Comparison of ENCODE assay signal across 8 mouse cellular contexts in the genomic region with DNA sequence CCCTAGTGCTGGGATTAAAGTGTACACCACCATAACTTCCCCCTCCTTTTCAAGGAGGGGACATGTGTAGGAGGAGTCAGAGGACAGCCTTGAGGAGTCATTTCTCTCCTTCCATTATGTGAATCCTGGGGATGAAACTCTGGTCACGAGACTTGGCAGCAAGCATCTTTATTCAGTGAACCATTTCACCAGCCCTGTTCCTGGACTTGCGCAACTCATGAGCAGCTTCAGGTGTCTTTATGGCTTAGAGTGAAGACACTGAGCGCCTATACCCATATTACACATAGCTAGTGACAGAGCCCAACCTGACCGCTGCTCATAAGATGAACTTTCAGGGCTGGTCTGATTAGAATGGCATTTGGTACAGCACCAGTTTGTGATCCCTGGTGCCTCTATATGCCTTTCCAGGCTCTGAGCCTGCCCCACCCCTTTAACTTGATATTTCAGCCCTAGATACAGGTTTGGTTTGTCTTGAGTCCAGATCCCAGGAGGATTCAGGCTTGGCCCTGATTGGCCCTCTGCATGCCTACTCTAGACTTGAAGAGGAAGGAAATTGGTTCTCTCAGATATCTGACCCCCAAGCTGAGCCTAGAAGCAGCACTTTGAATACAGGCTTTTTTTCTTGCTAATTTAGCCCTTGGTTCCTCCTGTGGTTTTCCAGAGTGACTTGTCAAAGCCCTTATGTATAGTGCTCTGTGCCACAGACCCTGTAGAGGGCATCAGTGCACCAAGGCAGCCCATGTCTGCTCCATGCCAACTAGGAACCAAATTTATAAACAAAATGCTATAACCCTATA. TPM values are rescaled to one million over a fixed set of nuclear protein-coding genes. Genes with fewer than 3 reads are reported as not detected.
A peak's percentile ranks its signal among the peaks of the same experiment; 100 is the strongest.
DNase-seq lines count a peak whose midpoint lies in the region; ATAC-seq lines count a peak whose summit lies in the region.

No protein-coding gene starts in this region.

- no peak overlapping the region for H3K4me3 ChIP-seq in hindbrain, embryonic 15.5 days
- no peak overlapping the region for H3K4me3 ChIP-seq in hindbrain, embryonic 14.5 days (replicated peaks; ENCODE audit: low read length)
- no peak overlapping the region for H3K4me3 ChIP-seq in kidney, embryonic 16.5 days (ENCODE audit: low read length)
- H3K4me3 ChIP-seq in forebrain, embryonic 14.5 days (ENCODE audit: low read depth, low read length): no peak overlapping the region

- 91% methylated on average over 4 of the region's 4 CpGs for WGBS in hindbrain, embryonic 15.5 days
- 94% methylated on average over 4 of the region's 4 CpGs for WGBS in hindbrain, embryonic 14.5 days
- 79% methylated on average over 4 of the region's 4 CpGs for WGBS in kidney, embryonic 16.5 days
- 90% methylated on average over 4 of the region's 4 CpGs for WGBS in forebrain, embryonic 14.5 days

- no peaks in the 10 kb centered on the region for H3K36me3 ChIP-seq in hindbrain, embryonic 15.5 days
- H3K36me3 ChIP-seq in hindbrain, embryonic 14.5 days (replicated peaks; ENCODE audit: control insufficient read depth, insufficient read depth): no peaks in the 10 kb centered on the region
- no peaks in the 10 kb centered on the region for H3K36me3 ChIP-seq in kidney, embryonic 16.5 days (ENCODE audit: insufficient read depth, low read length)
- H3K36me3 ChIP-seq in forebrain, embryonic 14.5 days (ENCODE audit: control insufficient read depth, insufficient read depth, low read length): no peaks in the 10 kb centered on the region

- peaks cover 15% of the 10 kb centered on the region; the same call in 1 of the 2 replicates for H3K4me1 ChIP-seq in hindbrain, embryonic 15.5 days (replicated peaks)
- H3K4me1 ChIP-seq in hindbrain, embryonic 14.5 days (replicated peaks; ENCODE audit: control insufficient read depth, insufficient read depth, low read length): peaks cover 8% of the 10 kb centered on the region; the same call in 1 of the 2 replicates
- peaks cover 58% of the 10 kb centered on the region for H3K4me1 ChIP-seq in kidney, embryonic 16.5 days (ENCODE audit: insufficient read depth, low read length)
- no peaks in the 10 kb centered on the region for H3K4me1 ChIP-seq in forebrain, embryonic 14.5 days (ENCODE audit: control insufficient read depth, insufficient read depth, low read length)

- DNase-seq in hindbrain, embryonic 14.5 days (ENCODE audit: low spot score): no peak
- DNase-seq in A20 (ENCODE audit: low read depth, low spot score) (peak; percentile 47), NIH3T3 (ENCODE audit: low read depth) (peak; percentile 40)
- DNase-seq in urinary bladder, postnatal 36 days (ENCODE audit: low spot score in 2 of 2): no peak
- no peak for DNase-seq in forebrain, embryonic 14.5 days (ENCODE audit: low spot score)

- 0 out of 2 replicates have a peak, but pooled peaks have one; percentile 42 for ATAC-seq in hindbrain, embryonic 15.5 days (ENCODE audit: low FRiP score, low read depth)
- no peak for ATAC-seq in hindbrain, embryonic 14.5 days (ENCODE audit: low FRiP score)
- peak; percentile 64; the same call in 1 of the 2 replicates for ATAC-seq in kidney, embryonic 16.5 days (ENCODE audit: low FRiP score, low TSS enrichment)
- no peak for ATAC-seq in inflammation-experienced regulatory T-cells, adult 6 months
- no peak for ATAC-seq in forebrain, embryonic 14.5 days

- no peak overlapping the region for H3K27ac ChIP-seq in hindbrain, embryonic 15.5 days (replicated peaks)
- H3K27ac ChIP-seq in hindbrain, embryonic 14.5 days: no peak overlapping the region
- H3K27ac ChIP-seq in kidney, embryonic 16.5 days (ENCODE audit: low read length): no peak overlapping the region
- no peak overlapping the region for H3K27ac ChIP-seq in forebrain, embryonic 14.5 days (ENCODE audit: low read depth, low read length)

- H3K9ac ChIP-seq in hindbrain, embryonic 15.5 days: no peak overlapping the region
- H3K9ac ChIP-seq in hindbrain, embryonic 14.5 days: no peak overlapping the region
- H3K9ac ChIP-seq in kidney, embryonic 16.5 days (replicated peaks; ENCODE audit: low read length): no peak overlapping the region
- H3K9ac ChIP-seq in forebrain, embryonic 14.5 days (ENCODE audit: low read length): no peak overlapping the region

- H3K4me2 ChIP-seq in hindbrain, embryonic 15.5 days: no peak overlapping the region
- H3K4me2 ChIP-seq in hindbrain, embryonic 14.5 days (replicated peaks): no peak overlapping the region
- H3K4me2 ChIP-seq in kidney, embryonic 16.5 days (replicated peaks; ENCODE audit: low read depth, low read length): no peak overlapping the region
- H3K4me2 ChIP-seq in forebrain, embryonic 14.5 days (ENCODE audit: low read length): no peak overlapping the region

- no peaks in the 10 kb centered on the region for H3K27me3 ChIP-seq in hindbrain, embryonic 15.5 days
- H3K27me3 ChIP-seq in hindbrain, embryonic 14.5 days (ENCODE audit: control insufficient read depth, insufficient read depth, low read length): no peaks in the 10 kb centered on the region
- no peaks in the 10 kb centered on the region for H3K27me3 ChIP-seq in kidney, embryonic 16.5 days (ENCODE audit: insufficient read depth, low read length)
- no peaks in the 10 kb centered on the region for H3K27me3 ChIP-seq in forebrain, embryonic 14.5 days (replicated peaks; ENCODE audit: control insufficient read depth, insufficient read depth, low read length)

- H3K9me3 ChIP-seq in hindbrain, embryonic 15.5 days: no peaks in the 10 kb centered on the region
- no peaks in the 10 kb centered on the region for H3K9me3 ChIP-seq in hindbrain, embryonic 14.5 days (ENCODE audit: control insufficient read depth, low read length)
- no peaks in the 10 kb centered on the region for H3K9me3 ChIP-seq in kidney, embryonic 16.5 days (ENCODE audit: low read length)
- no peaks in the 10 kb centered on the region for H3K9me3 ChIP-seq in forebrain, embryonic 14.5 days (replicated peaks; ENCODE audit: control insufficient read depth, low read length)

RNA-seq across cellular contexts. Expression of gene Spred2, which starts 48.0 kb away (rescaled TPM):
- 6.9 and 7.3 TPM in 2 replicates for polyA plus RNA-seq in hindbrain, embryonic 15.5 days (2015; fragmentation: Nextera tagmentation; extraction: Ambion mirVana)
- 6.4 and 8.0 TPM in 2 replicates for polyA plus RNA-seq in hindbrain, embryonic 14.5 days (2014; fragmentation: Nextera tagmentation; extraction: Ambion mirVana)
- polyA plus RNA-seq in kidney, embryonic 16.5 days (2015; fragmentation: Nextera tagmentation; extraction: Ambion mirVana): 8.3 and 9.0 TPM in 2 replicates
- polyA plus RNA-seq in inflammation-experienced regulatory T-cells, adult 6 months (2017; shearing (Covaris generic)): 1 to 10 TPM; 3.4 to 5.0 (median 4.3) TPM
- polyA plus RNA-seq in forebrain, embryonic 14.5 days (2014; fragmentation: Nextera tagmentation; extraction: Ambion mirVana): 5.4 and 6.5 TPM in 2 replicates

Comparison
In these comparisons a context has a peak if more than half of its experiments do, and no peak if none do; other contexts are left out.
1. ATAC-seq: peak in hindbrain, embryonic 15.5 days (single experiment) and kidney, embryonic 16.5 days (single experiment); none in hindbrain, embryonic 14.5 days (single experiment), inflammation-experienced regulatory T-cells, adult 6 months (single experiment) and forebrain, embryonic 14.5 days (single experiment).
2. DNase-seq: peak in A20 (single experiment) and NIH3T3 (single experiment); none in hindbrain, embryonic 14.5 days (single experiment), urinary bladder, postnatal 36 days (0 of 2) and forebrain, embryonic 14.5 days (single experiment).